In the genomic region with DNA sequence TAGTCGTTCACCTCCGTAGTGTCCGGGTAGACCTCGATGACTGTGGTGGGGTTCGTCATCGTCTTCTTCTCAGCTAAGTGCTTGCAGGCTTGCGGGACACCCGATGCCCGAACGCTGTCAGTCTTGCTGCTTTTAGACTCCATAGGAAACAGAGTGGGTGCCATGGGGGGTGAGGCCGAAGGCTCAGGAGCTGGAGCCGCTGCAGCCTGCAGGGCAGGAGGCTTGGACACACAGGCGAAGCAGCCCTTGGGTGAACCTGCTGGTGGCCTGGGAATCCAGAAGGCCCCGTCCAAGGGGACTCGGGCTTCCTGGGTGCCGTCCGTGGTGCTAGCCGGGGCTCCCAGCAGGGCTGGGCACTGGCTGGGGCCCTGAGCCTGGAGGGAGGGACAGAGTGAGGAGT, we compare ENCODE assay signal across 11 mouse cellular contexts. TPM values are rescaled to one million over a fixed set of nuclear protein-coding genes. Genes with fewer than 3 reads are reported as not detected.
DNase-seq lines count a peak whose midpoint lies in the region; ATAC-seq and TF ChIP-seq lines count a peak whose summit lies in the region.
"Had no signal": no experiment of that assay in that cellular context is flagged by ENCODE, and none has a peak within 500 bp of the region (broad histone marks: within the 10 kb centered on the region; RNA-seq: fewer than 3 reads in every experiment).

No protein-coding gene starts in this region.

- 71% methylated on average over 18 of the region's 18 CpGs for WGBS in heart, embryonic 10.5 days
- WGBS in lung, embryonic 14.5 days: 81% methylated on average over 18 of the region's 18 CpGs
- WGBS in forebrain, embryonic 16.5 days: 80% methylated on average over 18 of the region's 18 CpGs
- WGBS in liver, postnatal 0 days (ENCODE audit: insufficient replicate concordance): 81% methylated on average over 18 of the region's 18 CpGs

- peaks cover 6% of the 10 kb centered on the region for H3K36me3 ChIP-seq in heart, embryonic 10.5 days
- peaks cover 12% of the 10 kb centered on the region; the same call in 1 of the 2 replicates for H3K36me3 ChIP-seq in lung, embryonic 14.5 days (ENCODE audit: insufficient read depth)
- peaks cover 5% of the 10 kb centered on the region; the same call in 1 of the 2 replicates for H3K36me3 ChIP-seq in forebrain, embryonic 16.5 days (ENCODE audit: control insufficient read depth, insufficient read depth)
- peaks cover 9% of the 10 kb centered on the region for H3K36me3 ChIP-seq in liver, postnatal 0 days (replicated peaks; ENCODE audit: insufficient read depth, low read length)

- no peak for ATAC-seq in lung, embryonic 14.5 days (ENCODE audit: insufficient read depth)
- no peak for ATAC-seq in forebrain, embryonic 16.5 days
- no peak for ATAC-seq in liver, postnatal 0 days
- ATAC-seq in CD4-positive, CD25-positive, alpha-beta regulatory T cell, adult 4 months: no peak

- no peak for TF ChIP-seq EP300 in liver, postnatal 0 days (IDR thresholded peaks at IDR 0.05; ENCODE audit: low read depth)

- no peak overlapping the region for H3K9ac ChIP-seq in lung, embryonic 14.5 days
- no peak overlapping the region for H3K9ac ChIP-seq in forebrain, embryonic 16.5 days (replicated peaks; ENCODE audit: low read depth, low read length)
- H3K9ac ChIP-seq in liver, postnatal 0 days (replicated peaks): no peak overlapping the region

- H3K27me3 ChIP-seq in heart, embryonic 10.5 days (ENCODE audit: insufficient read depth, poor library complexity, severe bottlenecking): peaks cover 48% of the 10 kb centered on the region
- H3K27me3 ChIP-seq in lung, embryonic 14.5 days (ENCODE audit: insufficient read depth, low read length): peaks cover 28% of the 10 kb centered on the region
- peaks cover 22% of the 10 kb centered on the region for H3K27me3 ChIP-seq in forebrain, embryonic 16.5 days (replicated peaks; ENCODE audit: control insufficient read depth, insufficient read depth, low read length)
- peaks cover 36% of the 10 kb centered on the region for H3K27me3 ChIP-seq in liver, postnatal 0 days (ENCODE audit: insufficient read depth, low read length)

- H3K27ac ChIP-seq in heart, embryonic 10.5 days: peak overlapping the region; percentile 76; the same call in 1 of the 2 replicates
- no peak overlapping the region for H3K27ac ChIP-seq in lung, embryonic 14.5 days (ENCODE audit: low read depth)
- H3K27ac ChIP-seq in forebrain, embryonic 16.5 days (ENCODE audit: low read length): no peak overlapping the region
- no peak overlapping the region for H3K27ac ChIP-seq in liver, postnatal 0 days (ENCODE audit: low read depth)

- peaks cover 59% of the 10 kb centered on the region for H3K4me1 ChIP-seq in heart, embryonic 10.5 days
- no peaks in the 10 kb centered on the region for H3K4me1 ChIP-seq in lung, embryonic 14.5 days (ENCODE audit: insufficient read depth)
- peaks cover 15% of the 10 kb centered on the region for H3K4me1 ChIP-seq in forebrain, embryonic 16.5 days (replicated peaks; ENCODE audit: control insufficient read depth, insufficient read depth, low read length)
- peaks cover 3% of the 10 kb centered on the region for H3K4me1 ChIP-seq in liver, postnatal 0 days (ENCODE audit: insufficient read depth)

- TF ChIP-seq CTCF in lung, embryonic 14.5 days (IDR thresholded peaks at IDR 0.05; ENCODE audit: low read depth): no peak
- TF ChIP-seq CTCF in liver, postnatal 0 days (IDR thresholded peaks at IDR 0.05; ENCODE audit: low read depth): no peak

- peak overlapping the region; percentile 77 for H3K4me2 ChIP-seq in lung, embryonic 14.5 days
- peak overlapping the region; percentile 74 for H3K4me2 ChIP-seq in forebrain, embryonic 16.5 days (ENCODE audit: low read length)
- peak overlapping the region; percentile 65; the same call in 1 of the 2 replicates for H3K4me2 ChIP-seq in liver, postnatal 0 days (ENCODE audit: low read depth, low read length)

- H3K4me3 ChIP-seq in heart, embryonic 10.5 days: peak overlapping the region; percentile 66
- H3K4me3 ChIP-seq in lung, embryonic 14.5 days (ENCODE audit: low read depth, low read length): peak overlapping the region; percentile 41; the same call in 1 of the 2 replicates
- H3K4me3 ChIP-seq in forebrain, embryonic 16.5 days (replicated peaks; ENCODE audit: low read length): no peak overlapping the region; the same call in 1 of the 2 replicates
- H3K4me3 ChIP-seq in liver, postnatal 0 days (ENCODE audit: low read depth, low read length): no peak overlapping the region

- H3K9me3 ChIP-seq in heart, embryonic 10.5 days: no peaks in the 10 kb centered on the region
- H3K9me3 ChIP-seq in lung, embryonic 14.5 days (ENCODE audit: low read depth, low read length): no peaks in the 10 kb centered on the region
- no peaks in the 10 kb centered on the region for H3K9me3 ChIP-seq in forebrain, embryonic 16.5 days (ENCODE audit: control insufficient read depth, low read length)
- no peaks in the 10 kb centered on the region for H3K9me3 ChIP-seq in liver, postnatal 0 days (ENCODE audit: low read length)

- no peak for DNase-seq in heart, embryonic 10.5 days (ENCODE audit: low spot score)
- DNase-seq in heart, adult 18-20 months: no peak
- DNase-seq in lung, embryonic 14.5 days: no peak
- DNase-seq in lung, postnatal 4 days: no peak
- DNase-seq in liver, postnatal 0 days: peak; percentile 16
- DNase-seq in thymus, postnatal 36 days: no peak
- DNase-seq: adrenal gland, adult 2 months; gastrocnemius, postnatal 25 days had no signal

RNA-seq across cellular contexts. Expression of a gene that starts 2.6 kb away (rescaled TPM):
- 7.7 and 12.5 TPM in 2 replicates for polyA plus RNA-seq in heart, embryonic 10.5 days (2016; fragmentation: Nextera tagmentation; extraction: Ambion mirVana)
- total RNA-seq in heart, adult 18-20 months (2021): 1 to 10 TPM; 2.0 to 2.2 TPM
- 3.4 and 4.0 TPM in 2 replicates for polyA plus RNA-seq in lung, embryonic 14.5 days (2014; fragmentation: Nextera tagmentation; extraction: Ambion mirVana)
- polyA plus RNA-seq in forebrain, embryonic 16.5 days (2015; fragmentation: Nextera tagmentation; extraction: Ambion mirVana): 2.6 and 3.8 TPM in 2 replicates
- 2.1 and 2.2 TPM in 2 replicates for polyA plus RNA-seq in liver, postnatal 0 days (2015; fragmentation: Nextera tagmentation; extraction: Ambion mirVana)
- polyA plus RNA-seq in CD4-positive, CD25-positive, alpha-beta regulatory T cell, adult 4 months (2017; shearing (Covaris generic)): under 1 TPM in 1 of 2 experiments, not detected in 1; 0.91 TPM
- total RNA-seq: common myeloid progenitor, adult 5-6 weeks had no signal

RNA-seq across cellular contexts. Expression of a gene that starts 11.5 kb away (rescaled TPM):
- 0.55 and 0.92 TPM in 2 replicates for polyA plus RNA-seq in heart, embryonic 10.5 days (2016; fragmentation: Nextera tagmentation; extraction: Ambion mirVana)
- total RNA-seq in heart, adult 18-20 months (2021): 1 to 10 TPM; 2.1 to 2.2 TPM
- polyA plus RNA-seq in lung, embryonic 14.5 days (2014; fragmentation: Nextera tagmentation; extraction: Ambion mirVana): 3.0 TPM in 1 of 2 replicates, not detected in the other
- polyA plus RNA-seq in forebrain, embryonic 16.5 days (2015; fragmentation: Nextera tagmentation; extraction: Ambion mirVana): not detected in 2 replicates
- polyA plus RNA-seq in liver, postnatal 0 days (2015; fragmentation: Nextera tagmentation; extraction: Ambion mirVana): not detected in 2 replicates
- not detected for polyA plus RNA-seq in CD4-positive, CD25-positive, alpha-beta regulatory T cell, adult 4 months (2017; shearing (Covaris generic))
- polyA plus RNA-seq: adrenal gland, adult 2 months had no signal

RNA-seq across cellular contexts. Expression of a gene that starts 16.9 kb away (rescaled TPM):
- 293 and 402 TPM in 2 replicates for polyA plus RNA-seq in heart, embryonic 10.5 days (2016; fragmentation: Nextera tagmentation; extraction: Ambion mirVana)
- 1,000 to 10,000 TPM in 1 of 2 experiments, 100 to 1,000 TPM in 1; 997 to 1,066 TPM for total RNA-seq in heart, adult 18-20 months (2021)
- polyA plus RNA-seq in lung, embryonic 14.5 days (2014; fragmentation: Nextera tagmentation; extraction: Ambion mirVana): 239 and 240 TPM in 2 replicates
- 203 and 208 TPM in 2 replicates for polyA plus RNA-seq in forebrain, embryonic 16.5 days (2015; fragmentation: Nextera tagmentation; extraction: Ambion mirVana)
- 311 and 324 TPM in 2 replicates for polyA plus RNA-seq in liver, postnatal 0 days (2015; fragmentation: Nextera tagmentation; extraction: Ambion mirVana)
- polyA plus RNA-seq in CD4-positive, CD25-positive, alpha-beta regulatory T cell, adult 4 months (2017; shearing (Covaris generic)): 100 to 1,000 TPM; 277 to 325 TPM

Comparison
In these comparisons a context has a peak if more than half of its experiments do, and no peak if none do; other contexts are left out.
1. H3K4me3 ChIP-seq: peak in heart, embryonic 10.5 days (single experiment) and lung, embryonic 14.5 days (single experiment); none in forebrain, embryonic 16.5 days (single experiment) and liver, postnatal 0 days (single experiment).
2. Peak in every context shown above with its lines, with median percentiles within 50 percentile points of each other: H3K4me2 ChIP-seq.